Mouse (Mus musculus) embryonic fibroblast, embryonic 13.5 days (primary cell): ENCODE measurements around the gene Zbed6.

ENCODE experiments used
- CTCF ChIP-seq: IDR thresholded peaks from 2 replicates; pipeline ENCODE4 v1.5.1; 2011; ENCODE audit warnings: mild to moderate bottlenecking, control low read depth, low read length, moderate library complexity, borderline replicate concordance; ENCODE audit not compliant: insufficient read depth
- POLR2A ChIP-seq: IDR thresholded peaks from 2 replicates; pipeline ENCODE4 v1.6.1; 2011; ENCODE audit warnings: low read depth, mild to moderate bottlenecking, control low read depth, low read length, moderate library complexity

GRCm38 (mm10) chr1:133688301-133688700 is 27.6 kb upstream of the Zbed6 start:
- TF ChIP-seq POLR2A = no peak
- TF ChIP-seq CTCF = no peak
